Mouse (Mus musculus): ENCODE data around the gene Ssxb5. TPM values are rescaled to one million over a fixed set of nuclear protein-coding genes. Genes with fewer than 3 reads are reported as not detected.
"Not testable (repeated sequence)": the region's sequence is repeated elsewhere in the genome, so short reads cannot be mapped to it uniquely, and the experiment has no call there.

Ssxb5 gene
- not detected in 2 replicates for total RNA-seq (2012; rRNA removed)

- H3K27ac ChIP-seq (ENCODE audit: insufficient read depth, low read depth, low read length, poor library complexity, severe bottlenecking); DNase-seq (ENCODE audit: low read depth, low spot score); H3K9ac ChIP-seq (ENCODE audit: insufficient read depth, low read depth, low read length, poor library complexity, severe bottlenecking); in situ Hi-C loops (cut with MboI; ENCODE audit: low sequenced_read_pairs in 2 of 2, unreplicated experiment in 2 of 2); H3K36me3 ChIP-seq (ENCODE audit: control insufficient read depth, insufficient read depth, low read length, poor library complexity, severe bottlenecking); H3K4me3 ChIP-seq (ENCODE audit: insufficient read depth in 1 of 2, low read depth in 1 of 2, low read length in 2 of 2, poor library complexity in 1 of 2, severe bottlenecking in 1 of 2); H3K4me1 ChIP-seq (ENCODE audit: control insufficient read depth in 2 of 2, insufficient read depth in 2 of 2, low read length in 2 of 2, poor library complexity in 1 of 2); H3K9me3 ChIP-seq (ENCODE audit: control insufficient read depth, insufficient read depth, low read depth, low read length): not testable (repeated sequence)
Measured at GRCm38 (mm10) chrX:8803391-8803790, at the start of gene Ssxb5. Gene Ssxb5, plus strand, starts transcription at chrX:8803691.

GRCm38 (mm10) chrX:8832043-8832442 is 28.6 kb downstream of the Ssxb5 start:
- peak; percentile 13 for DNase-seq (ENCODE audit: low read depth, low spot score)
- no peaks in the 10 kb centered on the region for H3K9me3 ChIP-seq (ENCODE audit: control insufficient read depth, insufficient read depth, low read depth, low read length)
- no peaks in the 10 kb centered on the region for H3K4me1 ChIP-seq (ENCODE audit: control insufficient read depth in 2 of 2, insufficient read depth in 2 of 2, low read length in 2 of 2, poor library complexity in 1 of 2)
- H3K27ac ChIP-seq (ENCODE audit: insufficient read depth, low read depth, low read length, poor library complexity, severe bottlenecking) = no peak overlapping the region
- H3K9ac ChIP-seq (ENCODE audit: insufficient read depth, low read depth, low read length, poor library complexity, severe bottlenecking) = no peak overlapping the region
- no peak overlapping the region for H3K4me3 ChIP-seq (ENCODE audit: insufficient read depth in 1 of 2, low read depth in 1 of 2, low read length in 2 of 2, poor library complexity in 1 of 2, severe bottlenecking in 1 of 2)
- no peaks in the 10 kb centered on the region for H3K36me3 ChIP-seq (ENCODE audit: control insufficient read depth, insufficient read depth, low read length, poor library complexity, severe bottlenecking)
- TF ChIP-seq ZC3H11A (IDR thresholded peaks at IDR 0.05; ENCODE audit: borderline replicate concordance, low read depth, low read length) (no peak), MAFK (IDR thresholded peaks at IDR 0.05; ENCODE audit: insufficient read depth, low read depth, low read length) (no peak), ZNF384 (IDR thresholded peaks at IDR 0.05; ENCODE audit: low read depth, low read length) (no peak), CHD2 (IDR thresholded peaks at IDR 0.05; ENCODE audit: low read depth, low read length) (no peak), HCFC1 (IDR thresholded peaks at IDR 0.05; ENCODE audit: borderline replicate concordance, insufficient read depth, low read length) (no peak)
- in situ Hi-C loops (cut with MboI; ENCODE audit: low sequenced_read_pairs in 2 of 2, unreplicated experiment in 2 of 2) = no loop called here

GRCm38 (mm10) chrX:8843694-8844093 is 40.2 kb downstream of the Ssxb5 start, which contains the start of gene Gm6592:
Gene Gm6592, plus strand, starts transcription at chrX:8843994.
- no peak for DNase-seq (ENCODE audit: low read depth, low spot score)
- Histone ChIP-seq H3K4me3 (ENCODE audit: insufficient read depth in 1 of 2, low read depth in 1 of 2, low read length in 2 of 2, poor library complexity in 1 of 2, severe bottlenecking in 1 of 2) (no peak within 1 kb of the TSS), H3K9ac (ENCODE audit: insufficient read depth, low read depth, low read length, poor library complexity, severe bottlenecking) (no peak within 1 kb of the TSS), H3K9me3 (ENCODE audit: control insufficient read depth, insufficient read depth, low read depth, low read length) (no peaks in the 10 kb centered on the region), H3K4me1 (ENCODE audit: control insufficient read depth in 2 of 2, insufficient read depth in 2 of 2, low read length in 2 of 2, poor library complexity in 1 of 2) (no peaks in the 10 kb centered on the region), H3K27ac (ENCODE audit: insufficient read depth, low read depth, low read length, poor library complexity, severe bottlenecking) (no peak within 1 kb of the TSS), H3K36me3 (ENCODE audit: control insufficient read depth, insufficient read depth, low read length, poor library complexity, severe bottlenecking) (no peaks in the 10 kb centered on the region)
- no peak for TF ChIP-seq ZC3H11A (IDR thresholded peaks at IDR 0.05; ENCODE audit: borderline replicate concordance, low read depth, low read length)
- no peak for TF ChIP-seq MAFK (IDR thresholded peaks at IDR 0.05; ENCODE audit: insufficient read depth, low read depth, low read length)
- no peak for TF ChIP-seq ZNF384 (IDR thresholded peaks at IDR 0.05; ENCODE audit: low read depth, low read length)
- TF ChIP-seq CHD2 (IDR thresholded peaks at IDR 0.05; ENCODE audit: low read depth, low read length) = no peak
- TF ChIP-seq HCFC1 (IDR thresholded peaks at IDR 0.05; ENCODE audit: borderline replicate concordance, insufficient read depth, low read length) = no peak
- in situ Hi-C loops (cut with MboI; ENCODE audit: low sequenced_read_pairs in 2 of 2, unreplicated experiment in 2 of 2) = no loop called here

- in situ Hi-C loops (cut with MboI; ENCODE audit: low sequenced_read_pairs in 2 of 2, unreplicated experiment in 2 of 2) = no loop called here
- H3K36me3 ChIP-seq (ENCODE audit: control insufficient read depth, insufficient read depth, low read length, poor library complexity, severe bottlenecking) = no peaks in the 10 kb centered on the region
- no peak overlapping the region for H3K27ac ChIP-seq (ENCODE audit: insufficient read depth, low read depth, low read length, poor library complexity, severe bottlenecking)
- no peaks in the 10 kb centered on the region for H3K9me3 ChIP-seq (ENCODE audit: control insufficient read depth, insufficient read depth, low read depth, low read length)
- TF ChIP-seq CHD2 (IDR thresholded peaks at IDR 0.05; ENCODE audit: low read depth, low read length) (no peak), ZNF384 (IDR thresholded peaks at IDR 0.05; ENCODE audit: low read depth, low read length) (no peak), ZC3H11A (IDR thresholded peaks at IDR 0.05; ENCODE audit: borderline replicate concordance, low read depth, low read length) (no peak), HCFC1 (IDR thresholded peaks at IDR 0.05; ENCODE audit: borderline replicate concordance, insufficient read depth, low read length) (no peak), MAFK (IDR thresholded peaks at IDR 0.05; ENCODE audit: insufficient read depth, low read depth, low read length) (no peak)
- DNase-seq (ENCODE audit: low read depth, low spot score) = no peak
- H3K4me3 ChIP-seq (ENCODE audit: insufficient read depth in 1 of 2, low read depth in 1 of 2, low read length in 2 of 2, poor library complexity in 1 of 2, severe bottlenecking in 1 of 2) = no peak overlapping the region
- no peaks in the 10 kb centered on the region for H3K4me1 ChIP-seq (ENCODE audit: control insufficient read depth in 2 of 2, insufficient read depth in 2 of 2, low read length in 2 of 2, poor library complexity in 1 of 2)
- no peak overlapping the region for H3K9ac ChIP-seq (ENCODE audit: insufficient read depth, low read depth, low read length, poor library complexity, severe bottlenecking)
Measured at GRCm38 (mm10) chrX:8852486-8852885, 49.0 kb downstream of the Ssxb5 start.

Other genes starting within 250 kb of the Ssxb5 start
- not detected in 2 replicates for gene Ssxb3, start 211.9 kb upstream of the Ssxb5 start, total RNA-seq (2012; rRNA removed)
- not detected in 2 replicates for gene Ssxb8, start 112.8 kb upstream of the Ssxb5 start, total RNA-seq (2012; rRNA removed)
- not detected in 2 replicates for gene Ssx9, start 55.3 kb upstream of the Ssxb5 start, total RNA-seq (2012; rRNA removed)
- not detected in 2 replicates for gene Gm6592, start 40.3 kb downstream of the Ssxb5 start, total RNA-seq (2012; rRNA removed)
- not detected in 2 replicates for gene Gm5751, start 70.6 kb downstream of the Ssxb5 start, total RNA-seq (2012; rRNA removed)
- 0.37 and 0.67 TPM in 2 replicates for gene B630019K06Rik, start 88.7 kb downstream of the Ssxb5 start, total RNA-seq (2012; rRNA removed)
- gene Fthl17b, start 159.3 kb downstream of the Ssxb5 start, total RNA-seq (2012; rRNA removed) = not detected in 2 replicates
- gene Fthl17c, start 172.9 kb downstream of the Ssxb5 start, total RNA-seq (2012; rRNA removed) = 20.3 and 41.0 TPM in 2 replicates
- 4.2 and 5.5 TPM in 2 replicates for gene Fthl17d, start 183.1 kb downstream of the Ssxb5 start, total RNA-seq (2012; rRNA removed)
- 0.42 and 1.1 TPM in 2 replicates for gene Fthl17e, start 229.8 kb downstream of the Ssxb5 start, total RNA-seq (2012; rRNA removed)